Mouse (Mus musculus) lung, postnatal 0 days (tissue): ENCODE data around the gene Incenp.

Source experiments
- CTCF ChIP-seq: IDR thresholded peaks from 2 replicates; pipeline ENCODE4 v1.5.1; 2016; ENCODE audit warnings: antibody characterized with exemption, mild to moderate bottlenecking
- EP300 ChIP-seq: IDR thresholded peaks from 2 replicates; pipeline ENCODE4 v1.6.1; 2016; ENCODE audit warnings: antibody characterized with exemption, mild to moderate bottlenecking, control low read depth

DNA sequence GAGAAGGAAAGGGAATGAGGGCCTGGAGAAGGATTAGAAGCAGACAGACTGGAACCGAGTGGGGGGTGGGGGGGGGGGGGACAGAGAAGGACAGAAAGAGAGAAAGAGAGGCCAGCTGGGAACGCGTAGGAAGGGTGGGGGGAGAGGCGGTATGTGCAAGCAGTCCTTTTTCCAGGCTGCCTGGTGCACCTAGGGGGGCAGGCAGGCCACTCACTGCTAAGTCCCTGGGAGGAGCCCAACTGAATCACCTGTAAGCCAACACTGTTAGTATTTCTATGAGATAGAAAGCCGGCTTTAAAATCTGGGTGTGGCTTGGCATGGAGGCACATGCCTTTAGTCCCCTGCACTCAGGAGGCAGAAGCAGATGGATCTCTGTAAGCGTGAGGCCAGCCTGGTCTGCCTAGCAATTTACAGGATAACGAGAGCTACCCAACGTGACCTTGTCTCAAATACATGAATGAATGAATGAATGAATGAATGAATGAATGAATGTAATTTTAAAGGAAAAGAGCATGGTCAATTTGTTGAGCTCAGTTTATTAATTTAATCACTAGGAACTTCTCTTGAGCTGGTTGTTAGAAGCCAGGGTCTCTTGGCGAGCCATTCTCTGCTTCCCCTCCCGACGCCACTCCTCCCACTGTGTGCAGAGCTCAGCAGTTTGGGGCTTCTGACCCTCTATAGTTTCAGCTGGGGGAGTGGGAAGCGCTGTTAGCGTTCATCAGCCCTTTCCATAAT is 24.9 kb upstream of the Incenp start:
- no peak for TF ChIP-seq EP300
- TF ChIP-seq CTCF = no peak
